Mouse (Mus musculus) kidney, adult 10 weeks (tissue): ENCODE measurements around the gene Cma1. TPM values are rescaled to one million over a fixed set of nuclear protein-coding genes. Genes with fewer than 3 reads are reported as not detected.

Source experiments
- polyA plus RNA-seq: library from polyadenylated mRNA; stranded (reverse); fragments of 350-450 nt; fragmentation: Illumina TruSeq; extraction: RNeasy Lipid Tissue Mini Kit (QIAGEN cat#74804); gene quantifications from one replicate; pipeline ENCODE4 v1.2.3, GENCODE M21; 2014; ENCODE audit warnings: low read depth, low replicate concordance

Gene Cma1
- not detected for polyA plus RNA-seq

GRCm38 (mm10) chr14:55944575-55944974 is at the start of gene Cma1:
TSS of gene Cma1 (minus strand) at chr14:55944675.

GRCm38 (mm10) chr14:55950346-55951030 is 6.0 kb upstream of the Cma1 start, which contains the start of gene Cma2:
TSS of gene Cma2 (plus strand) at chr14:55950980.

DNA sequence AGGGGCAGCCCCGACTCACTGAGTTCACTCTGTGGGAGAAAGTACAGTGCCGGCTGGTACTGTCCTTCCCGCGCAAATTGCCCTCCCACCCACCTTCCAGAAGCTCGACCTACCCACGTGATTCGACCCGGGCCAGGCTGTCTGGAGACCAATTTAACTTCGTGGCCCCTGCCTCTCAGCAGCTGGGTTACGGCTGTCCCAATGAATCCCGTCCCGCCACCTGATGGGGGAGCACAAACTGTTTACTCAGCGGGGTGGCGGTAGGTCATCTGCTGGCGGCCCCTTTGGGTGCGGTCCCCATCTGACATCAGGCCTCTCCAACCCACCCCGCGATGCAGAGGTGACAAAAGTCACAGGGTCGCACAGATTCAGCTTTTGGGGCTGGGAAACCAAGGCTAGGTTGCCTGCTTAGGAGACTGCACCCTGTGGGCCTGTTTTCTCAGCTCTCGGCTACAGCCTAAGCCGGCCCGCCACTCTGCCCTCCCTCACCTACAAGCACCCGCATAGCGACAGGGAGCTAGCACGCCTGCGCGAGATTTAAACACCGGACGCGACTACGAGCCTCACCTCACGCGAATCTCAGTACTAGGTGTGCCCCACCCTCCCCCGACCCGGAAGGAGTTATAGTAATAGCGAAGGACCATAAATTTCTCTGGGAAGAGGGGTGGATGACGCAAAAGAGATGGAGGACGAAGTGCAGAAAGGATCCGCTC is 44.6 kb downstream of the Cma1 start, which contains the start of gene Sdr39u1:
Sdr39u1 (minus strand) TSS at position 593 of the 713 bp plus-strand sequence.

Other genes with a start within 250 kb of the Cma1 start
- gene Tgm1, start 230.7 kb downstream of the Cma1 start, polyA plus RNA-seq, result 1.2 TPM
- 0.65 TPM for gene Rabggta, start 222.4 kb downstream of the Cma1 start, polyA plus RNA-seq
- gene Dhrs1, start 199.0 kb downstream of the Cma1 start, polyA plus RNA-seq, result 25.8 TPM
- 3.4 TPM for gene Nop9, start 199.0 kb downstream of the Cma1 start, polyA plus RNA-seq
- 16.4 TPM for gene Cideb, start 186.2 kb downstream of the Cma1 start, polyA plus RNA-seq
- 0.24 TPM for gene Ltb4r2, start 183.2 kb downstream of the Cma1 start, polyA plus RNA-seq
- gene Ltb4r1, start 178.7 kb downstream of the Cma1 start, polyA plus RNA-seq, result not detected
- 0.16 TPM for gene Adcy4, start 160.6 kb downstream of the Cma1 start, polyA plus RNA-seq
- 0.73 TPM for gene Ripk3, start 155.8 kb downstream of the Cma1 start, polyA plus RNA-seq
- 1.1 TPM for gene Nfatc4, start 121.5 kb downstream of the Cma1 start, polyA plus RNA-seq
- 0.40 TPM for gene Nynrin, start 90.7 kb downstream of the Cma1 start, polyA plus RNA-seq
- not detected for gene Cbln3, start 60.3 kb downstream of the Cma1 start, polyA plus RNA-seq
- gene Khnyn, start 59.7 kb downstream of the Cma1 start, polyA plus RNA-seq, result 8.8 TPM
- gene Sdr39u1, start 44.4 kb downstream of the Cma1 start, polyA plus RNA-seq, result 19.8 TPM
- not detected for gene Cma2, start 6.3 kb upstream of the Cma1 start, polyA plus RNA-seq
- not detected for gene Mcpt1, start 73.3 kb upstream of the Cma1 start, polyA plus RNA-seq
- not detected for gene Mcpt9, start 85.8 kb upstream of the Cma1 start, polyA plus RNA-seq
- gene Mcpt2, start 97.4 kb upstream of the Cma1 start, polyA plus RNA-seq, result not detected
- gene Mcpt4, start 117.6 kb upstream of the Cma1 start, polyA plus RNA-seq, result not detected
- not detected for gene Mcpt8, start 140.6 kb upstream of the Cma1 start, polyA plus RNA-seq
- gene Ctsg, start 157.9 kb upstream of the Cma1 start, polyA plus RNA-seq, result not detected
- gene Gzme, start 175.9 kb upstream of the Cma1 start, polyA plus RNA-seq, result not detected
- not detected for gene Gzmd, start 187.9 kb upstream of the Cma1 start, polyA plus RNA-seq
- gene Gzmg, start 214.9 kb upstream of the Cma1 start, polyA plus RNA-seq, result not detected
- not detected for gene Gzmn, start 229.9 kb upstream of the Cma1 start, polyA plus RNA-seq